Mouse (Mus musculus) intestine, embryonic 14.5 days (tissue): ENCODE results near the gene Nacad. TPM values are rescaled to one million over a fixed set of nuclear protein-coding genes. Genes with fewer than 3 reads are reported as not detected.

Experiments
- polyA plus RNA-seq: library from polyadenylated mRNA; unstranded; fragments of >200 nt; fragmentation: Nextera tagmentation; extraction: Ambion mirVana; gene quantifications from 2 replicates; pipeline ENCODE4 v1.2.1, GENCODE M21; 2014

The Nacad gene
- polyA plus RNA-seq, 1 experiment from 2014 or later: 9.0 TPM

Other genes starting within 250 kb of the Nacad start
- 14.0 and 14.2 TPM in 2 replicates for gene Zmiz2, start 217.0 kb downstream of the Nacad start, polyA plus RNA-seq
- gene Ppia, start 190.6 kb downstream of the Nacad start, polyA plus RNA-seq: 5,694 and 5,748 TPM in 2 replicates
- gene H2afv, start 161.6 kb downstream of the Nacad start, polyA plus RNA-seq: 510 and 552 TPM in 2 replicates
- gene Purb, start 130.1 kb downstream of the Nacad start, polyA plus RNA-seq: 25.7 and 26.2 TPM in 2 replicates
- 1.3 TPM in 2 replicates for gene Myo1g, start 85.1 kb downstream of the Nacad start, polyA plus RNA-seq
- gene Ccm2, start 59.2 kb downstream of the Nacad start, polyA plus RNA-seq: 87.0 and 90.6 TPM in 2 replicates
- gene Tbrg4, start 20.0 kb upstream of the Nacad start, polyA plus RNA-seq: 52.1 and 58.0 TPM in 2 replicates
- gene Wap, start 32.6 kb upstream of the Nacad start, polyA plus RNA-seq: not detected in 2 replicates
- 9.3 and 10.9 TPM in 2 replicates for gene Ramp3, start 52.5 kb upstream of the Nacad start, polyA plus RNA-seq
- not detected in 2 replicates for gene Gm11983, start 231.6 kb upstream of the Nacad start, polyA plus RNA-seq